Mouse (Mus musculus) liver, adult 2 months (tissue): Measurements from ENCODE around the gene 5730522E02Rik. TPM values are rescaled to one million over a fixed set of nuclear protein-coding genes. Genes with fewer than 3 reads are reported as not detected.

Source experiments
- DNase-seq: peaks from one replicate; pipeline ENCODE4 v3.0.0-alpha.2; 2011; ENCODE audit warnings: low read depth, low spot score; ENCODE audit errors: extremely low read depth
- H3K27ac ChIP-seq: fragments of 200-500 bp; replicated peaks from 2 replicates; pipeline ENCODE4 v1.5.1; 2012; ENCODE audit warnings: low read depth, mild to moderate bottlenecking, control low read depth, inconsistent platforms, low read length; ENCODE audit not compliant: insufficient read depth
- H3K27me3 ChIP-seq: fragments of 200-500 bp; 2 replicates; pipeline ENCODE4 v1.6.1; 2012; ENCODE audit warnings: mild to moderate bottlenecking, moderate library complexity, low read length, inconsistent platforms; ENCODE audit not compliant: control insufficient read depth, insufficient read depth
- H3K36me3 ChIP-seq: fragments of 200-500 bp; 2 replicates; pipeline ENCODE4 v1.6.1; 2012; ENCODE audit warnings: low read length, inconsistent platforms; ENCODE audit not compliant: control insufficient read depth, insufficient read depth
- H3K4me1 ChIP-seq: fragments of 200-500 bp; 2 replicates; pipeline ENCODE4 v1.6.1; 2011; ENCODE audit warnings: low read length; ENCODE audit not compliant: control insufficient read depth, insufficient read depth
- H3K4me3 ChIP-seq: fragments of 200-500 bp; 2 replicates; pipeline ENCODE4 v1.5.1; 2011; ENCODE audit warnings: low read depth, mild to moderate bottlenecking, control low read depth, low read length, moderate library complexity; ENCODE audit not compliant: insufficient read depth
- H3K79me2 ChIP-seq: fragments of 200-500 bp; 2 replicates; pipeline ENCODE4 v1.6.1; 2012; ENCODE audit warnings: inconsistent platforms, mild to moderate bottlenecking, low read length, moderate library complexity; ENCODE audit not compliant: control insufficient read depth, insufficient read depth
- H3K9ac ChIP-seq: fragments of 200-500 bp; 2 replicates; pipeline ENCODE4 v1.6.1; 2012; ENCODE audit warnings: low read depth, mild to moderate bottlenecking, control low read depth, inconsistent platforms, low read length
- CTCF ChIP-seq: fragments of 200-500 bp; IDR thresholded peaks from 2 replicates; pipeline ENCODE4 v1.5.1; 2011; ENCODE audit warnings: low read depth, low read length, control low read depth
- POLR2A ChIP-seq: fragments of 200-500 bp; IDR thresholded peaks from 2 replicates; pipeline ENCODE4 v1.6.1; 2011; ENCODE audit warnings: low read length, control low read depth; ENCODE audit not compliant: insufficient read depth; ENCODE audit errors: extremely low read depth
- WGBS: fragments of 180-500 bp; shearing (Covaris S2); methylation state at CpG from one replicate; pipeline ENCODE4 v1.1.7; 2018; 5-methylcytosine and 5-hydroxymethylcytosine counted together
- polyA plus RNA-seq: library from polyadenylated mRNA; depleted of rRNA; stranded (reverse); fragments of >200 nt; gene quantifications from 2 replicates; pipeline ENCODE4 v1.2.3, GENCODE M21; 2012
- total RNA-seq: library from RNA; depleted of rRNA; stranded (reverse); fragments of >200 nt; gene quantifications from 2 replicates; pipeline ENCODE4 v1.2.3, GENCODE M21; 2014

Gene 5730522E02Rik
- total and polyA plus RNA-seq, 2 experiments: 0.16 to 0.83 TPM

DNA sequence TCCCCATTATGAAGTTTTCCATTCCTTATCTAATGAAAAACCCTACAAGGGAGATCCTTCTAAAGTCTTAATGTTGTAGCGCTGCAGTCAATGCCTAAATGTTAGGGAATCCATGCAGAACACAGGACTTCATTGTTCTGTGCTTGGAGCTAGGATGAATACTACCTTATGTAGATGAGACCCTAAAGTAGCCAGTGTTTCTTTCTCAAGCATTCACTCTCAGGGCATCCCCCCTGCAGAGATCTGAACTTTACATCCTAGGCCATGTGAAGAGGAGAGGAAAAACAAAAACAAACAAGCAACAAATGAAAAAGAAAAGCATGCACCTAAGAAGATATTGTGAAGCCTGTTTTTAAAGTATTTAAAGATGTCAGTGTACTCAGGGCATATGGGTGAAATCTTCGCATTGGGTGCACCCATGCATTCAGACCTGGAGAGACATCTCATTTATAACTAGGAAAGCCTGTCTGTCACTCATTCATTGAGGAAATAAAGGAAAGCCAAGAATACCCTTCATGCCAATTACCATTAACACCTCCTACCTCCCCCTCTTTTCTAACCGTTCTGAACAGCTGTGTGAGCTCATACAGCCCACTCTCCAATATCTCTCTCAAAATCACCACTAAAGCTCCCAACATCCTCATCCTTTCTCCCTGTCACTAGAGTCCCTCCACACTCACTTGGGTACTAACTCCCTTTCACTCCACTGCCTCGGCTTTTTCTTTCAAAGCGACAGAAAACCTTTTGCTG, 442.8 kb downstream of the 5730522E02Rik start:
- WGBS: 81% methylated on average over 5 of the region's 5 CpGs
- no peaks in the 10 kb centered on the region for H3K27me3 ChIP-seq

DNA sequence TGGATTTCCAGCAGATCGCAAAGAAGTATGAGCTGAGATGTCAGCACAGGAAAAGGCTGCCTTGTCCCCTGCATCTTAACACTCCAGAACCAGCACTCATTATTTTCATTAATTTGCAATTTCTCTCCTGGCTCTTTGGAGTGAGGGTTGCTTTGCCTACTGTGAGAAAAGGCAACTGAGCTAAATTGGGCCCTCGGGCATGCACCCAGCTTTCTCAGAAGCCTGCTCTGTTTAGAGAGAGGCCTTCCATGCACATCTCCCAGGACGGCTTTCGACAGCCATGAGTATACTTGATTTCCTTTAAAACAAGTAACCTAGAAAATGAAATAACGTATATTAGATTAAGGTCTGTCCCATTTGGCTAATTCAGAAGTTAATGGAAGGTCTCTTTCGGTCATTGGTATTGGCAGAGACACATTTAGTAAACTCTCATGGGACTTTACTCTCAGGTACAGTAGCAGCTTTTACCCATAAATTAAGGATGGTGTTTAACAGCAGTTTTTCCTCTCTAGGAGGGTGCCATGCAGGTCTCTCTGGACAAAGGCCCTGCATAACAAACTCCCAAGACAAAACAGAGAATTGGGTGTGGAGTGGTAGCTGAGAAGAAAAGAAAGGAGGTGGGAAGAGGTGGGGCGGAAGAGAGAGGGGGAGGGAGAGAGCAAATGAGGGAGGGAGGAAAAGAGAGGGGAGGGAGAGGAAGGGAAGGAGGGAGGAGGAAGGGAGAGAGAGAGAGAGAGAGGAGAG, 457.2 kb downstream of the 5730522E02Rik start:
- 86% methylated on average over 7 of the region's 7 CpGs for WGBS
- H3K4me3 ChIP-seq: no peak overlapping the region
- H3K4me1 ChIP-seq: no peaks in the 10 kb centered on the region
- H3K27me3 ChIP-seq: no peaks in the 10 kb centered on the region
- TF ChIP-seq POLR2A (no peak), CTCF (no peak)
- no peak for DNase-seq
- H3K79me2 ChIP-seq: no peaks in the 10 kb centered on the region
- no peaks in the 10 kb centered on the region for H3K36me3 ChIP-seq
- H3K9ac ChIP-seq: no peak overlapping the region
- H3K27ac ChIP-seq: no peak overlapping the region

More for the DNA sequence above, 442.8 kb downstream of the 5730522E02Rik start:
- no peaks in the 10 kb centered on the region for H3K36me3 ChIP-seq
- TF ChIP-seq CTCF (no peak), POLR2A (no peak)
- no peak for DNase-seq
- H3K79me2 ChIP-seq: no peaks in the 10 kb centered on the region
- H3K4me1 ChIP-seq: no peaks in the 10 kb centered on the region
- H3K4me3 ChIP-seq: no peak overlapping the region
- H3K9ac ChIP-seq: no peak overlapping the region
- no peak overlapping the region for H3K27ac ChIP-seq

GRCm38 (mm10) chr11:25752418-25752817, 458.1 kb downstream of the 5730522E02Rik start:
- Histone ChIP-seq H3K9ac (no peak overlapping the region), H3K27me3 (no peaks in the 10 kb centered on the region), H3K79me2 (no peaks in the 10 kb centered on the region), H3K27ac (no peak overlapping the region), H3K4me1 (no peaks in the 10 kb centered on the region), H3K4me3 (no peak overlapping the region), H3K36me3 (no peaks in the 10 kb centered on the region)
- WGBS: 95% methylated on average over 3 of the region's 3 CpGs
- DNase-seq: no peak
- no peak for TF ChIP-seq CTCF
- no peak for TF ChIP-seq POLR2A

DNA sequence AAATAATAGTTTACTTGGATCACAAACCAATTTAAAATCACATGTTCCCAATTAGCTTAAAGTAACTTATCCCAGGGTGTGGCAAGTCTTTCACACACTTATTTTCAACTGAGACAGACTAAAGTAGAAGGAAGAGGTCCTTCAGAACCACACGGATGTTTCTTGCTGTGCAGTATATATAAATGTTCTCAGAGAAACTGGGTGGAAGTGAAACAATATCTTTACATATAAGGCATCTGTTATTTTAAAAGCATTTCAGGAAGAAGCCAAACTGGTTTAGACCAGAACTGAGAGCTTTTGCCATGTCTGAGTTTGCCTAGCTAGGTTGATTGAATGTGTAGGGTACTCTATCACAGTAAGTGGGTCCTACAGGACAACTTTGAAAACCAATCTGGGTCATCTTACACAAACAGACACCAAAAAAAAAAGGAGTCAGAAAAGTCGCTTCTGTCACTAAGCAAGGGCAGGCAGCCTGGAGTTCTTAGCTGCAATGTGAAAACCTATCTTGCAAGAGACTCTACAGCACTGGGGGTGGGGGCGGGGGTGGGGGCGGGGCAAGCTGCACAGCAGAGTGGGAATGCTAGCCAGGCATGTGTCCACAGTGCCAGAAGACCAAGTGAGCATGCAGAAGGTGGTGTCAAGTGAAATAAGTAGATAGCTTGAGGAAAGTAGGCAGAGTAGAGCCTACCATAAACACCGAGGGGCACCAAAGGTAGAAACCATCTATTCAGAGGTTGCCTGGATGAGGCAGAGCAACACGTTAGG, 463.3 kb downstream of the 5730522E02Rik start:
- no peak for DNase-seq
- Histone ChIP-seq H3K36me3 (no peaks in the 10 kb centered on the region), H3K4me1 (no peaks in the 10 kb centered on the region), H3K27me3 (no peaks in the 10 kb centered on the region), H3K4me3 (no peak overlapping the region), H3K79me2 (no peaks in the 10 kb centered on the region), H3K27ac (no peak overlapping the region), H3K9ac (no peak overlapping the region)
- WGBS: 51% methylated on average over 6 of the region's 6 CpGs
- TF ChIP-seq CTCF (no peak), POLR2A (no peak)

- Histone ChIP-seq H3K9ac (no peak overlapping the region), H3K4me3 (no peak overlapping the region), H3K27ac (no peak overlapping the region), H3K79me2 (no peaks in the 10 kb centered on the region), H3K27me3 (no peaks in the 10 kb centered on the region), H3K4me1 (no peaks in the 10 kb centered on the region), H3K36me3 (no peaks in the 10 kb centered on the region)
- DNase-seq: no peak
- 79% methylated on average over 3 of the region's 3 CpGs for WGBS
- no peak for TF ChIP-seq CTCF
- TF ChIP-seq POLR2A: no peak
These were observed 466.9 kb downstream of the 5730522E02Rik start for GRCm38 (mm10) chr11:25743664-25744063.
